Mouse (Mus musculus): ENCODE results near the gene Snrpd2. TPM values are rescaled to one million over a fixed set of nuclear protein-coding genes. Genes with fewer than 3 reads are reported as not detected.

Snrpd2 gene
- polyA plus RNA-seq, 1 experiment = 255 TPM

DNA sequence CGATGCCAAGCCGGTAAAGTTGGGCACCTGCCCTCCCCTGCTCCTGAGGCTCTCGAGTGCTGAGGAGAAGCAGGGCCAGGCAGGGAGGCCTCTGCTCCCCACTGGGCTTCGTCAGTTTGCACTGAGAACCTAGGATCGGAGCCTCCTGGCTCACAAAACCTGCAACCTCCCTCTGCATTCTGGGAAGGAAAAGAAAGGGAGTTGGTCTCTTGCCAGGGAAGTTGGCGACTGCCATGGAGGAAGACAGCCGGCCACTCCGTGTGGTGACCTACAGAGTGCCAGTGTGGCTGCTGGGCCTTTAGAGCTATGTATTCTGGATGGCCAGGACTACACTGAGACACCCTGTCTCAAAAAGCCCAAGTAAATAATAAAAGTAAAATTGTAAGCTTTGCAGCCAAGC lies 5.3 kb downstream of the Snrpd2 start:
- Histone ChIP-seq H3K79me3 (ENCODE audit: low read depth) (peaks cover 16% of the 10 kb centered on the region), H3K27me3 (ENCODE audit: control insufficient read depth, insufficient read depth, insufficient read length) (no peaks in the 10 kb centered on the region), H3ac (ENCODE audit: control insufficient read depth, insufficient read length, low read depth) (no peak overlapping the region)

DNA sequence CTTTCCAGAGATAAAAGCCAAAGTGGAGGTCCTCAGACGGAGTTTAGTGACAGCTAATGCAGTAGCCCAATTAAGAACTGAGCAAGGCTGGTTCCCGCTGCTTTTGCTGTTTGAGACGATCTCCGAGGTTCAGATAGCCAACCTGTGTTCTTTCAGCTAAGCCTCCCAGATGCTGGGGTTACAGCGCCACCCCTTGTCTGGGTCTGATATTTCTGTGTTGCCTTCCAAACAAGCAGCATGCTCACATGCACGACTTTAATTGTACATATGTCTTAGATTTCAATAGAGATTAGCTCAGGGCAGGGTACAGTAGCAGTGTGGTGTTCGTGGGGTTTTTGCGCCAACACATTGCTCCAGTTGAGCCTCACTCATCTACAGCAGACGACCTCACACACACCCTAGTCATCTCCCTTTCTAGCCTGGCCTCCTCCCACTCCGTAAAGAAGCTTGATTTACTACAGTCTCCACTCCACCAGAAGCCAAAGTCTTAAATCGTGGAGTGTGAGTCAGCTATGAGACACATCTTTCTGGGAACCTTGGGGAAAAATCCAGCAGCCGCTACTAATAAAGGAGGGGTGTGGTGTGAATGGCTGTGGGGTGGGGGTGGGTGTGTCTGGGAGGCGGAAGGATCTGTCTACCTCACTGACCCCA lies 6.4 kb downstream of the Snrpd2 start:
- Histone ChIP-seq H3K79me2 (ENCODE audit: control insufficient read depth, insufficient read depth) (peaks cover 13% of the 10 kb centered on the region), H3K79me3 (ENCODE audit: low read depth) (peaks cover 5% of the 10 kb centered on the region), H3ac (ENCODE audit: control insufficient read depth, insufficient read length, low read depth) (no peak overlapping the region), H3K4me3 (ENCODE audit: insufficient read depth, poor library complexity, severe bottlenecking) (no peak overlapping the region), H3K36me3 (ENCODE audit: control insufficient read depth, insufficient read depth) (peaks cover 16% of the 10 kb centered on the region), H3K27me3 (ENCODE audit: control insufficient read depth, insufficient read depth, insufficient read length) (no peaks in the 10 kb centered on the region)
- TF ChIP-seq CTCF (IDR thresholded peaks at IDR 0.05; ENCODE audit: control insufficient read depth, insufficient read depth, insufficient read length) (peak; percentile 42), USF1 (IDR thresholded peaks at IDR 0.05; ENCODE audit: low read depth) (no peak), FOSL1 (IDR thresholded peaks at IDR 0.05; ENCODE audit: insufficient read depth, low read length, poor library complexity, severe bottlenecking) (peak; percentile 40), MYOD1 (IDR thresholded peaks at IDR 0.05; ENCODE audit: control insufficient read depth, insufficient read length, low read depth) (no peak), MYOG (IDR thresholded peaks at IDR 0.05; ENCODE audit: control insufficient read depth, extremely low read depth, insufficient read length) (no peak), MAX (IDR thresholded peaks at IDR 0.05) (no peak)

More for the DNA sequence above, 5.3 kb downstream of the Snrpd2 start:
- H3K36me3 ChIP-seq (ENCODE audit: control insufficient read depth, insufficient read depth) = peaks cover 16% of the 10 kb centered on the region
- peaks cover 25% of the 10 kb centered on the region for H3K79me2 ChIP-seq (ENCODE audit: control insufficient read depth, insufficient read depth)
- H3K4me3 ChIP-seq (ENCODE audit: insufficient read depth, poor library complexity, severe bottlenecking) = no peak overlapping the region
- TF ChIP-seq MYOD1 (IDR thresholded peaks at IDR 0.05; ENCODE audit: control insufficient read depth, insufficient read length, low read depth) = no peak

DNA sequence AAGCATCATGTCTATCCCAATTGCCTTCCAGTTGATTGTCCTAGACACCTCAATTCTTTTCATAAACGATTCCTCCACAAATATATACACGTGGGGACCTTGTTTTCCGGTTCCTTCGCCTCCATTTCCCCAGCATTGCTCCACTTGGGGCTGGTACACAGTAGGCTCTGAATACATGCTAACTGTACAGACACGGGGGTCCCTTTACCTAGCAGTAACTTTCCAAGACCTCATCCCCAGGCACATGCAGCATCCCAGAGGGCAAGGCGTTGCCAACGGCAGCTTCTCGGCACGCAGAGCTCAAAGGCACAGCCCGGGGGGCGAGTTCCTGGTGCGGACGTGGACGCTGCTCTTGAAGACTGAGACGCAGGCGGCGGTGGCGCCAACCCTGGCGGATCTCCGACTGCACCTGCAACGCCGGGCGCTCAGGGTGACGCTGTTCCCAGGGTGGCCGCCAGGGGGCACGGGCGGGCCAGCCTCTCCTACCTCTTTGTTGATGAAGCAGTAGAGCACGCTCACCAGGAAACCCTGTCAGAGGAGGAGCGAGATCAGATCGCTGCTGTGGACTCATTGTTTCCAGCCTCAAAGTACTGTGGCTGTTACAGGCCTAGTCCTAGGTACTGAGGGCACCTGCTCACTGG lies 7.8 kb downstream of the Snrpd2 start:
- Histone ChIP-seq H3K79me3 (ENCODE audit: low read depth) (no peaks in the 10 kb centered on the region), H3K36me3 (ENCODE audit: control insufficient read depth, insufficient read depth) (peaks cover 11% of the 10 kb centered on the region), H3ac (ENCODE audit: control insufficient read depth, insufficient read length, low read depth) (no peak overlapping the region), H3K79me2 (ENCODE audit: control insufficient read depth, insufficient read depth) (no peaks in the 10 kb centered on the region), H3K4me3 (ENCODE audit: insufficient read depth, poor library complexity, severe bottlenecking) (no peak overlapping the region), H3K27me3 (ENCODE audit: control insufficient read depth, insufficient read depth, insufficient read length) (no peaks in the 10 kb centered on the region)
- TF ChIP-seq MAX (IDR thresholded peaks at IDR 0.05) (no peak), CEBPB (IDR thresholded peaks at IDR 0.05; ENCODE audit: low read depth) (no peak), MYOG (IDR thresholded peaks at IDR 0.05; ENCODE audit: control insufficient read depth, extremely low read depth, insufficient read length) (no peak), MYOD1 (IDR thresholded peaks at IDR 0.05; ENCODE audit: control insufficient read depth, insufficient read length, low read depth) (no peak), CTCF (IDR thresholded peaks at IDR 0.05; ENCODE audit: control insufficient read depth, insufficient read depth, insufficient read length) (peak; percentile 90), FOSL1 (IDR thresholded peaks at IDR 0.05; ENCODE audit: insufficient read depth, low read length, poor library complexity, severe bottlenecking) (no peak), USF1 (IDR thresholded peaks at IDR 0.05; ENCODE audit: low read depth) (no peak)

DNA sequence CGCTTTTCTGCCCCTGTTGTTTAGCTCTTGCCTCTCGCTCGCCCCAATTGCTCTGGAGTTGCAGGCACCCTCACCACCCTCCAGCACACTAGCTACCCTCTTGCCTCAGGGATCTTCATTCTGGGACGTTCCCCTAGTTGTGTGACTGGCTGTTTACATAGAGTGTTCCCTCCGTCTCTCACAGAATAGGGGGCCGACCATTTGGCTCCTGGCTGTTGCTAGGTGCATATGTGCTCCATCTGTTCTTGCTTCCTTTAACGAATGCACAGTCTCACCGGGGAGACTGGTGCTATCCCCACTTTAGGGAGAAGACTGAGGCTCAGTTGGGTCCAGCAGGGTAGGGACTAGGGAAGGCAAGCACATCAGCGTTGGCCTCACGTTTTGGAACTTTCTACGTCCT lies 9.1 kb downstream of the Snrpd2 start:
- TF ChIP-seq MYOD1 (IDR thresholded peaks at IDR 0.05; ENCODE audit: control insufficient read depth, insufficient read length, low read depth) (no peak), FOSL1 (IDR thresholded peaks at IDR 0.05; ENCODE audit: insufficient read depth, low read length, poor library complexity, severe bottlenecking) (no peak), CEBPB (IDR thresholded peaks at IDR 0.05; ENCODE audit: low read depth) (no peak), MAX (IDR thresholded peaks at IDR 0.05) (no peak), MYOG (IDR thresholded peaks at IDR 0.05; ENCODE audit: control insufficient read depth, extremely low read depth, insufficient read length) (no peak), CTCF (IDR thresholded peaks at IDR 0.05; ENCODE audit: control insufficient read depth, insufficient read depth, insufficient read length) (no peak), USF1 (IDR thresholded peaks at IDR 0.05; ENCODE audit: low read depth) (no peak)
- H3K4me3 ChIP-seq (ENCODE audit: insufficient read depth, poor library complexity, severe bottlenecking) = no peak overlapping the region
- H3K36me3 ChIP-seq (ENCODE audit: control insufficient read depth, insufficient read depth) = peaks cover 6% of the 10 kb centered on the region
- no peaks in the 10 kb centered on the region for H3K79me3 ChIP-seq (ENCODE audit: low read depth)
- no peaks in the 10 kb centered on the region for H3K27me3 ChIP-seq (ENCODE audit: control insufficient read depth, insufficient read depth, insufficient read length)
- H3ac ChIP-seq (ENCODE audit: control insufficient read depth, insufficient read length, low read depth) = no peak overlapping the region
- no peaks in the 10 kb centered on the region for H3K79me2 ChIP-seq (ENCODE audit: control insufficient read depth, insufficient read depth)

DNA sequence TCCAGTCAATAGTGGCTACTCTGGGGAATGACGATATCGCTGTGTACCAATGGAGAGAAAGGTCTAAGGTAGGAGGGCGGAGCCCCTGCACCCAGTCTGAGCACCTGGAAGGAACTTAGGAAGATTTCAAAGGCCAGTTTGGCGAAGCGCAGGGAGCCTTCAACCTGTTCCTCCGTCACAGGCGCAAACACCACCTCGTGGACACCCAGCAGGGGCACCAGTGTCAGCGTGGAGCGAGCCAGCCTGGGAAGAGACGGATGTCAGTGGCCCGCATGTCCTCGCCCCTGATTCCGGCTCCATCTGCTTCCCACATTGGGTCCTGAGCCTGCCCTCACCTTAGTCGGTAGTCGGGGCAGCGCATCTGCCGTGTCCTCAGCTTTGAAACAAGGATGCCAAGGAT lies 9.9 kb downstream of the Snrpd2 start:
- peaks cover 2% of the 10 kb centered on the region for H3K36me3 ChIP-seq (ENCODE audit: control insufficient read depth, insufficient read depth)
- TF ChIP-seq MYOD1 (IDR thresholded peaks at IDR 0.05; ENCODE audit: control insufficient read depth, insufficient read length, low read depth) (no peak), FOSL1 (IDR thresholded peaks at IDR 0.05; ENCODE audit: insufficient read depth, low read length, poor library complexity, severe bottlenecking) (no peak), CEBPB (IDR thresholded peaks at IDR 0.05; ENCODE audit: low read depth) (no peak), USF1 (IDR thresholded peaks at IDR 0.05; ENCODE audit: low read depth) (no peak), CTCF (IDR thresholded peaks at IDR 0.05; ENCODE audit: control insufficient read depth, insufficient read depth, insufficient read length) (no peak)
- no peak overlapping the region for H3ac ChIP-seq (ENCODE audit: control insufficient read depth, insufficient read length, low read depth)
- no peak overlapping the region for H3K4me3 ChIP-seq (ENCODE audit: insufficient read depth, poor library complexity, severe bottlenecking)
- H3K79me2 ChIP-seq (ENCODE audit: control insufficient read depth, insufficient read depth) = no peaks in the 10 kb centered on the region
- H3K79me3 ChIP-seq (ENCODE audit: low read depth) = no peaks in the 10 kb centered on the region
- H3K27me3 ChIP-seq (ENCODE audit: control insufficient read depth, insufficient read depth, insufficient read length) = no peaks in the 10 kb centered on the region

DNA sequence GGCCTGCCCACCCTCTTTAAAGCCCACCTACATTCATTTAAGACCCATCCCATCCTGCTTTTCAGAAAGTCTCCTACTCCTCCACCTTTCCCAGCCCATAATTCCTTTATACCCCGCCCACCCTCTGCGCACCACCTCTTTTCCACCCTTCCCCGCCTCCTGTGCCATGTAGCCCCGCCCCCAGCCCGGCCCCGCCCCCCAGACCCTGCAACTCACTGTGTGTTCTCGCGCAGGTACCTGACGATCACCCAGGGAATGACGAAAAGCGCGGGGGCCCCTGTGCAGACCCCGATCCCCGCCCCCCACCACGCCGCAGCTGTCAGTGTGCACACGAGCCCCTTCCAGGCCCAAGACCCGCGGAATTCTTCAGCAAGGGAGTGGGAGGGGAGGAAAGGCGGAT lies 10.6 kb downstream of the Snrpd2 start:
- Histone ChIP-seq H3ac (ENCODE audit: control insufficient read depth, insufficient read length, low read depth) (no peak overlapping the region), H3K4me3 (ENCODE audit: insufficient read depth, poor library complexity, severe bottlenecking) (no peak overlapping the region), H3K27me3 (ENCODE audit: control insufficient read depth, insufficient read depth, insufficient read length) (no peaks in the 10 kb centered on the region), H3K79me3 (ENCODE audit: low read depth) (no peaks in the 10 kb centered on the region), H3K79me2 (ENCODE audit: control insufficient read depth, insufficient read depth) (no peaks in the 10 kb centered on the region), H3K36me3 (ENCODE audit: control insufficient read depth, insufficient read depth) (no peaks in the 10 kb centered on the region)
- no peak for TF ChIP-seq CEBPB (IDR thresholded peaks at IDR 0.05; ENCODE audit: low read depth)
- TF ChIP-seq MAX (IDR thresholded peaks at IDR 0.05) = no peak
- no peak for TF ChIP-seq USF1 (IDR thresholded peaks at IDR 0.05; ENCODE audit: low read depth)
- no peak for TF ChIP-seq MYOG (IDR thresholded peaks at IDR 0.05; ENCODE audit: control insufficient read depth, extremely low read depth, insufficient read length)
- no peak for TF ChIP-seq MYOD1 (IDR thresholded peaks at IDR 0.05; ENCODE audit: control insufficient read depth, insufficient read length, low read depth)
- no peak for TF ChIP-seq FOSL1 (IDR thresholded peaks at IDR 0.05; ENCODE audit: insufficient read depth, low read length, poor library complexity, severe bottlenecking)
- TF ChIP-seq CTCF (IDR thresholded peaks at IDR 0.05; ENCODE audit: control insufficient read depth, insufficient read depth, insufficient read length) = no peak
